Mouse (Mus musculus) CH12.LX (cell line): ENCODE measurements around the gene Dlec1. TPM values are rescaled to one million over a fixed set of nuclear protein-coding genes. Genes with fewer than 3 reads are reported as not detected.

ENCODE experiments used
- DNase-seq: peaks from one replicate; pipeline ENCODE4 v3.0.0-alpha.2; 2013; ENCODE audit errors: extremely low read depth
- H3K27ac ChIP-seq: 2 replicates; pipeline ENCODE4 v1.5.1; 2012; ENCODE audit warnings: low read depth, mild to moderate bottlenecking, control low read depth, moderate library complexity; ENCODE audit not compliant: insufficient read depth
- H3K27me3 ChIP-seq: replicated peaks from 2 replicates; pipeline ENCODE3; 2012; ENCODE audit warnings: inconsistent platforms
- H3K36me3 ChIP-seq, 2 experiments: replicated peaks in 1 of 2; 2 replicates each; pipeline versions ENCODE3 to v1.6.1; 2012; ENCODE audit warnings: inconsistent platforms in 1 of 2, low read length in 1 of 2, mild to moderate bottlenecking in 1 of 2, mixed read lengths in 1 of 2, moderate library complexity in 1 of 2; ENCODE audit not compliant: control insufficient read depth in 1 of 2, insufficient read depth in 1 of 2
- H3K4me1 ChIP-seq, 2 experiments: 2 replicates each; pipeline ENCODE4 v1.6.1; 2012; ENCODE audit warnings: inconsistent platforms in 1 of 2, moderate library complexity in 1 of 2; ENCODE audit not compliant: insufficient read depth in 2 of 2, control insufficient read depth in 1 of 2
- H3K4me2 ChIP-seq: 2 replicates; pipeline ENCODE4 v1.6.1; 2012; ENCODE audit warnings: low read depth, mild to moderate bottlenecking, control low read depth; ENCODE audit not compliant: poor library complexity, insufficient read depth, severe bottlenecking
- H3K4me3 ChIP-seq, 3 experiments: fragments of 150-350 bp in 1 of 3; sonication (generic) in 1 of 3; replicated peaks in 1 of 3; 2 replicates each; pipeline versions ENCODE3 to v1.5.1; 2011 to 2012; ENCODE audit warnings: low read depth in 2 of 3, low read length in 2 of 3, mild to moderate bottlenecking in 2 of 3, moderate library complexity in 2 of 3, control low read depth in 1 of 3, improper control_type of control experiment in 1 of 3, inconsistent platforms in 1 of 3, mixed read lengths in 1 of 3; ENCODE audit not compliant: poor library complexity in 1 of 3
- H3K79me2 ChIP-seq: replicated peaks from 2 replicates; pipeline ENCODE4 v1.6.1; 2012; ENCODE audit warnings: mild to moderate bottlenecking, moderate library complexity; ENCODE audit not compliant: control insufficient read depth, poor library complexity, insufficient read depth, severe bottlenecking; ENCODE audit errors: extremely low read depth
- H3K9ac ChIP-seq: 2 replicates; pipeline ENCODE4 v1.6.1; 2012; ENCODE audit warnings: low read depth, mild to moderate bottlenecking, control low read depth, moderate library complexity; ENCODE audit not compliant: insufficient read depth
- H3K9me3 ChIP-seq: replicated peaks from 2 replicates; pipeline ENCODE3; 2012; ENCODE audit warnings: low read length, inconsistent platforms, mixed read lengths
- CHD1 ChIP-seq: IDR thresholded peaks from 2 replicates; pipeline ENCODE4 v1.6.1; 2012; ENCODE audit warnings: low read depth, low read length, improper control_type of control experiment, inconsistent platforms
- CHD2 ChIP-seq: IDR thresholded peaks from 2 replicates; pipeline ENCODE4 v1.6.1; 2011; ENCODE audit warnings: low read length, improper control_type of control experiment
- CTCF ChIP-seq, 2 experiments: IDR thresholded peaks in 1 of 2; conservative IDR thresholded peaks in 1 of 2; 2 replicates each; pipeline ENCODE4 v1.5.1; 2011 to 2012; ENCODE audit warnings: low read depth in 2 of 2, low read length in 2 of 2, improper control_type of control experiment in 1 of 2, inconsistent platforms in 1 of 2, mild to moderate bottlenecking in 1 of 2, moderate library complexity in 1 of 2
- E2F4 ChIP-seq: IDR thresholded peaks from 2 replicates; pipeline ENCODE4 v1.6.1; 2011; ENCODE audit warnings: low read depth, low read length, improper control_type of control experiment; ENCODE audit not compliant: insufficient replicate concordance
- ELF1 ChIP-seq: IDR thresholded peaks from 2 replicates; pipeline ENCODE4 v1.6.1; 2014; ENCODE audit warnings: low read depth, mild to moderate bottlenecking, inconsistent platforms, low read length, improper control_type of control experiment
- ETS1 ChIP-seq: conservative IDR thresholded peaks from 2 replicates; pipeline ENCODE4 v1.6.1; 2012; ENCODE audit warnings: low read depth, mild to moderate bottlenecking, inconsistent platforms, low read length, improper control_type of control experiment, moderate library complexity
- GABPA ChIP-seq: IDR thresholded peaks from 2 replicates; pipeline ENCODE4 v1.6.1; 2012; ENCODE audit warnings: low read depth, low read length, improper control_type of control experiment, inconsistent platforms; ENCODE audit not compliant: insufficient replicate concordance
- IRF4 ChIP-seq: IDR thresholded peaks from 2 replicates; pipeline ENCODE4 v1.6.1; 2014; ENCODE audit warnings: low read depth, mild to moderate bottlenecking, inconsistent platforms, low read length, improper control_type of control experiment
- MAFK ChIP-seq: IDR thresholded peaks from 2 replicates; pipeline ENCODE4 v1.6.1; 2011; ENCODE audit warnings: low read length, improper control_type of control experiment; ENCODE audit not compliant: insufficient replicate concordance
- MAZ ChIP-seq: IDR thresholded peaks from 2 replicates; pipeline ENCODE4 v1.6.1; 2012; ENCODE audit warnings: low read depth, mild to moderate bottlenecking, inconsistent platforms, low read length, improper control_type of control experiment, moderate library complexity
- MEF2A ChIP-seq: IDR thresholded peaks from 2 replicates; pipeline ENCODE4 v1.6.1; 2014; ENCODE audit warnings: low read depth, mild to moderate bottlenecking, inconsistent platforms, low read length, improper control_type of control experiment, borderline replicate concordance
- MYC ChIP-seq: IDR thresholded peaks from 2 replicates; pipeline ENCODE4 v1.6.1; 2011; ENCODE audit warnings: low read depth, mild to moderate bottlenecking, improper control_type of control experiment, low read length
- NELFE ChIP-seq: IDR thresholded peaks from 2 replicates; pipeline ENCODE4 v1.6.1; 2011; ENCODE audit warnings: low read depth, low read length, improper control_type of control experiment
- POLR2A ChIP-seq: IDR thresholded peaks from 2 replicates; pipeline ENCODE4 v1.6.1; 2011; ENCODE audit warnings: low read depth, mild to moderate bottlenecking, improper control_type of control experiment, low read length
- POLR2AphosphoS2 ChIP-seq: IDR thresholded peaks from 2 replicates; pipeline ENCODE4 v1.6.1; 2011; ENCODE audit warnings: low read depth, low read length, improper control_type of control experiment
- RAD21 ChIP-seq: IDR thresholded peaks from 2 replicates; pipeline ENCODE4 v1.6.1; 2011; ENCODE audit warnings: low read depth, mild to moderate bottlenecking, low read length, improper control_type of control experiment, moderate library complexity
- RCOR1 ChIP-seq: conservative IDR thresholded peaks from 2 replicates; pipeline ENCODE4 v1.6.1; 2012; ENCODE audit warnings: low read depth, mild to moderate bottlenecking, inconsistent platforms, low read length, improper control_type of control experiment
- SIN3A ChIP-seq: IDR thresholded peaks from 2 replicates; pipeline ENCODE4 v1.6.1; 2012; ENCODE audit warnings: low read length, improper control_type of control experiment, inconsistent platforms
- SMC3 ChIP-seq: IDR thresholded peaks from 2 replicates; pipeline ENCODE4 v1.6.1; 2011; ENCODE audit warnings: low read depth, low read length, improper control_type of control experiment
- TBP ChIP-seq: conservative IDR thresholded peaks from 2 replicates; pipeline ENCODE4 v1.6.1; 2011; ENCODE audit warnings: low read depth, low read length, improper control_type of control experiment
- UBTF ChIP-seq: IDR thresholded peaks from 2 replicates; pipeline ENCODE4 v1.6.1; 2012; ENCODE audit warnings: low read depth, mild to moderate bottlenecking, inconsistent platforms, low read length, improper control_type of control experiment, moderate library complexity
- USF1 ChIP-seq: IDR thresholded peaks from 2 replicates; pipeline ENCODE4 v1.6.1; 2014; ENCODE audit warnings: low read depth, mild to moderate bottlenecking, inconsistent platforms, low read length, improper control_type of control experiment
- USF2 ChIP-seq: conservative IDR thresholded peaks from 2 replicates; pipeline ENCODE4 v1.6.1; 2011; ENCODE audit warnings: low read depth, low read length, improper control_type of control experiment
- ZC3H11A ChIP-seq: IDR thresholded peaks from 2 replicates; pipeline ENCODE4 v1.6.1; 2012; ENCODE audit warnings: low read depth, mild to moderate bottlenecking, inconsistent platforms, low read length, improper control_type of control experiment
- ZKSCAN1 ChIP-seq: IDR thresholded peaks from 2 replicates; pipeline ENCODE4 v1.6.1; 2012; ENCODE audit warnings: low read depth, inconsistent platforms, low read length, improper control_type of control experiment, borderline replicate concordance
- ZNF384 ChIP-seq: IDR thresholded peaks from 2 replicates; pipeline ENCODE4 v1.6.1; 2012; ENCODE audit warnings: low read depth, low read length, improper control_type of control experiment, inconsistent platforms
- dilution Hi-C: fragments of 300-500 bp; cut with MboI; formaldehyde crosslinking; loops from 2 replicates; pipeline ENCODE4 v1.14.3; 2020; ENCODE audit warnings: low sequenced_read_pairs; ENCODE audit not compliant: extremely low pct_unique_long_range_greater_than_20kb, extremely low pct_ligation_motif_present
- in situ Hi-C: fragments of 300-500 bp; cut with MboI; formaldehyde crosslinking; loops from 3 replicates; pipeline ENCODE4 v1.14.3; 2019; ENCODE audit warnings: low sequenced_read_pairs, low pct_ligation_motif_present, low pct_unique_long_range_greater_than_20kb, mixed read lengths
- polyA plus RNA-seq: library from polyadenylated mRNA; unstranded; fragments of >175 nt; gene quantifications from 2 replicates; pipeline ENCODE4 v1.2.1, GENCODE M21; 2012; ENCODE audit warnings: low read depth; ENCODE audit not compliant: insufficient read length
- total RNA-seq, 2 experiments: library from RNA; depleted of rRNA; stranded (reverse); fragments of 300-350 nt in 1 of 2; fragments of >200 nt in 1 of 2; gene quantifications; 2 replicates each; pipeline ENCODE4 v1.2.3; 2012 to 2014

Dlec1 gene
- total and polyA plus RNA-seq, 3 experiments: 1.4 to 6.3 (median 5.9) TPM

DNA sequence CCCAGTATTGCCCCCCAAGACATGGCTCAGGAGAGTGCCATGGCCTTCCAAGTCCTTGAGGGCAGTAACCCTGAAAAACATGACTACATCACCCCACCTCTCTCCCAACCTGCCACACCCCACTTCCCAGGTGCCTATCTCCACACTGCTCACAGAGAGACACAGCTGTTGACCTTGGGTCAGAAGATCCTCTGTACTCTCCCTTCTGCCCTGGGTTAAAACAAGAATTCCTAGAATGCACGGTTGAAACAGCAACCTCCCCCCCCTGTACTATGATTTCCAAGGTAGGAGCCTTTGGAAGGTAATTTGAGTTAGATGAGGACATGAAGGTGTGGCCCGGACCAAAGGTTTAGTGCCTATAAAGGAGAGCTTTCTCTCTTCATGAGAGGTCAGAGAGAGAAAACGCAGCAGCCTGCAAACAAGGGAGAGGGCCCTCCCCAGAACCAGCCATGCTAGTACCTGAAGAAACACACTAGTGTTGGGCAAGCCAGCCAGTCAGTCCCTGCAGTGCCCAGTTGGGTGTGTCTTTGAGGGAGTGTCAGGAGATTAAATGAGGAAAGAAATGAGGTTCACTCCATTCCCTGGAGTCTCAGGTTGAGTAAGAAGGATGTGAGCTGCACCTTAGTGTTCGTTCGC lies 22.1 kb upstream of the Dlec1 start:
- no peak overlapping the region for H3K4me2 ChIP-seq
- DNase-seq: no peak
- TF ChIP-seq ZNF384: no peak
- TF ChIP-seq RAD21: no peak
- TF ChIP-seq ZC3H11A: no peak
- TF ChIP-seq TBP: no peak
- no peak for TF ChIP-seq NELFE
- TF ChIP-seq GABPA: no peak
- TF ChIP-seq CTCF (conservative IDR thresholded peaks at IDR 0.05 in 1 of 2, IDR thresholded peaks at IDR 0.05 in 1 of 2; ENCODE audit: low read depth in 2 of 2, low read length in 2 of 2): no peak
- TF ChIP-seq CHD2: no peak
- no peak for TF ChIP-seq ETS1
- TF ChIP-seq SMC3: no peak
- no peak for TF ChIP-seq UBTF
- TF ChIP-seq MYC: no peak
- no peak for TF ChIP-seq POLR2A
- TF ChIP-seq MEF2A: no peak
- no peak for TF ChIP-seq CHD1
- TF ChIP-seq POLR2AphosphoS2: no peak
- TF ChIP-seq, all 38 proteins: peak for 0
- no peak overlapping the region for H3K27ac ChIP-seq
- no peak overlapping the region for H3K9ac ChIP-seq
- H3K27me3 ChIP-seq: peaks cover 55% of the 10 kb centered on the region
- H3K36me3 ChIP-seq: no peaks in the 10 kb centered on the region
- H3K9me3 ChIP-seq: no peaks in the 10 kb centered on the region
- H3K4me3 ChIP-seq: no peak overlapping the region
- dilution Hi-C loops (no loop called here), in situ Hi-C loops (no loop called here)
- no peaks in the 10 kb centered on the region for H3K79me2 ChIP-seq
- H3K4me1 ChIP-seq: 0 out of 4 replicates have a peak, but pooled peaks cover 0 to 3% of the 10 kb centered on the region in 2 experiments

DNA sequence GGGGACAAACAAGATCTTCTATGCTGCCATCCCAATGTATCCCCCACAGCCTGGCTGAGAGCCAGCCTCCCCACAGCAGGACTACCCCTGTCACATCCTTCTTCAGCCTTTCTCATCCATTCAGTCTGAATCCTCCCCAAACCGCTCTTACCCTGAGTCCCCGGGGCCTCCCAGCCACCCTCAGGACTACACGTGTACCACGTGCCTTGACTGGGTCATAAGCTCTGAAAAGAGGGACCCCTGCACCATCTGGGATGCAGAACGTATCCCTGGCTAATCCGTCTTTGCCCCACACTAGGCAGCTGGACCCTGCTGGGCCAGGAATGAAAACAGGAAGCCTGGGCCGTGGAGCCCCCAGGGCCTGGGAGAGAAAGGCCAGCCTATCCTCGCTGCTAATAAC lies 20.2 kb upstream of the Dlec1 start:
- no peak overlapping the region for H3K4me3 ChIP-seq
- no peak overlapping the region for H3K9ac ChIP-seq
- TF ChIP-seq UBTF (no peak), POLR2AphosphoS2 (no peak), ELF1 (no peak), IRF4 (no peak), MYC (no peak), ZKSCAN1 (no peak), RCOR1 (no peak), MAZ (no peak), CTCF (conservative IDR thresholded peaks at IDR 0.05 in 1 of 2, IDR thresholded peaks at IDR 0.05 in 1 of 2; ENCODE audit: low read depth in 2 of 2, low read length in 2 of 2) (no peak), E2F4 (no peak), ZC3H11A (no peak), USF2 (no peak), CHD2 (no peak), ZNF384 (no peak), ETS1 (no peak), SIN3A (no peak), MAFK (no peak), USF1 (no peak)
- no peak overlapping the region for H3K27ac ChIP-seq
- no peaks in the 10 kb centered on the region for H3K79me2 ChIP-seq
- 0 out of 4 replicates have a peak, but pooled peaks cover 0 to 3% of the 10 kb centered on the region in 2 experiments for H3K4me1 ChIP-seq
- in situ Hi-C loops (no loop called here), dilution Hi-C loops (no loop called here)
- no peaks in the 10 kb centered on the region for H3K36me3 ChIP-seq
- H3K27me3 ChIP-seq: peaks cover 74% of the 10 kb centered on the region
- no peaks in the 10 kb centered on the region for H3K9me3 ChIP-seq
- H3K4me2 ChIP-seq: no peak overlapping the region
- DNase-seq: no peak
